In genomic region chr13:86180496-86180895, GRCm38 (mm10) we compare ENCODE assay signal across 26 mouse cellular contexts.
"Had no signal": no experiment of that assay in that cellular context is flagged by ENCODE, and none has a peak within 500 bp of the region (broad histone marks: within the 10 kb centered on the region; RNA-seq: fewer than 3 reads in every experiment).

No protein-coding gene starts in this region.

- DNase-seq: gastrocnemius, postnatal 10 days; gastrocnemius, postnatal 25 days; heart, adult 18-20 months; heart, postnatal 10 days; heart, postnatal 4 days; kidney, adult 11 months; kidney, adult 2 months; kidney, adult 9 months; kidney, postnatal 14 days; kidney, postnatal 36 days; layer of hippocampus, adult 9-11 months; layer of hippocampus, postnatal 36 days; left cerebral cortex, postnatal 4 days had no signal

- H3K4me3 ChIP-seq: heart, embryonic 10.5 days; heart, embryonic 12.5 days; hindbrain, embryonic 10.5 days; hindbrain, embryonic 13.5 days; hindbrain, embryonic 15.5 days; kidney, embryonic 15.5 days; limb, embryonic 13.5 days; limb, embryonic 15.5 days; liver, embryonic 12.5 days had no signal

- H3K4me1 ChIP-seq: heart, embryonic 10.5 days; heart, embryonic 12.5 days; hindbrain, embryonic 10.5 days; hindbrain, embryonic 13.5 days; hindbrain, embryonic 15.5 days; kidney, embryonic 15.5 days; limb, embryonic 13.5 days; limb, embryonic 15.5 days; liver, embryonic 12.5 days had no signal

- H3K27ac ChIP-seq: heart, embryonic 10.5 days; hindbrain, embryonic 10.5 days; hindbrain, embryonic 13.5 days; hindbrain, embryonic 15.5 days; hindbrain, postnatal 0 days; kidney, embryonic 15.5 days; kidney, postnatal 0 days; limb, embryonic 13.5 days; limb, embryonic 15.5 days; liver, embryonic 12.5 days; liver, embryonic 14.5 days had no signal

- H3K9ac ChIP-seq: heart, embryonic 12.5 days; hindbrain, embryonic 13.5 days; hindbrain, embryonic 15.5 days; kidney, embryonic 15.5 days; limb, embryonic 13.5 days; limb, embryonic 15.5 days; liver, embryonic 12.5 days; liver, embryonic 14.5 days had no signal

- H3K4me2 ChIP-seq: heart, embryonic 12.5 days; hindbrain, embryonic 13.5 days; hindbrain, embryonic 15.5 days; kidney, embryonic 15.5 days; limb, embryonic 13.5 days; limb, embryonic 15.5 days; liver, embryonic 12.5 days had no signal

- H3K9me3 ChIP-seq: heart, embryonic 10.5 days; heart, embryonic 12.5 days; hindbrain, embryonic 10.5 days; hindbrain, embryonic 15.5 days; kidney, embryonic 15.5 days; limb, embryonic 13.5 days; limb, embryonic 15.5 days; liver, embryonic 12.5 days had no signal

- H3K27me3 ChIP-seq: heart, embryonic 12.5 days; hindbrain, embryonic 13.5 days; hindbrain, embryonic 15.5 days; kidney, embryonic 15.5 days; limb, embryonic 13.5 days; limb, embryonic 15.5 days; liver, embryonic 12.5 days had no signal

- ATAC-seq: hindbrain, postnatal 0 days; intestine, embryonic 16.5 days; liver, embryonic 12.5 days had no signal

- H3K36me3 ChIP-seq: heart, embryonic 10.5 days; heart, embryonic 12.5 days; hindbrain, embryonic 10.5 days; hindbrain, embryonic 13.5 days; hindbrain, embryonic 15.5 days; kidney, embryonic 15.5 days; limb, embryonic 13.5 days; limb, embryonic 15.5 days; liver, embryonic 12.5 days had no signal
